Mouse (Mus musculus): ENCODE data around the gene Gm20538. TPM values are rescaled to one million over a fixed set of nuclear protein-coding genes. Genes with fewer than 3 reads are reported as not detected.

Gene Gm20538
- polyA plus RNA-seq, 1 experiment from 2014 or later: not detected

- peaks cover 27% of the 10 kb centered on the region for H3K4me1 ChIP-seq (replicated peaks)
- H3K4me3 ChIP-seq (replicated peaks): peak overlapping the region; percentile 51
- H3K4me2 ChIP-seq: peak overlapping the region; percentile 96
- H3K36me3 ChIP-seq: no peaks in the 10 kb centered on the region
- under 1% methylated on average over 66 of the region's 66 CpGs for WGBS
- peaks cover 93% of the 10 kb centered on the region for H3K27me3 ChIP-seq
- H3K9ac ChIP-seq (replicated peaks): peak overlapping the region; percentile 60
- no peak overlapping the region for H3K27ac ChIP-seq
- H3K9me3 ChIP-seq: no peaks in the 10 kb centered on the region
- no peak; the same call in 1 of the 2 replicates for ATAC-seq (ENCODE audit: insufficient number of reproducible peaks, insufficient read depth, low FRiP score, low TSS enrichment, low read depth)
These were observed 41.0 kb downstream of the Gm20538 start for GRCm38 (mm10) chr19:44511451-44512231.

GRCm38 (mm10) chr19:44510534-44511175 is 42.0 kb downstream of the Gm20538 start:
- H3K36me3 ChIP-seq: no peaks in the 10 kb centered on the region
- whole genome bisulfite sequencing: 4% methylated on average over 12 of the region's 12 CpGs
- H3K27me3 ChIP-seq: peaks cover 87% of the 10 kb centered on the region
- H3K9me3 ChIP-seq: no peaks in the 10 kb centered on the region
- H3K9ac ChIP-seq (replicated peaks): 0 out of 2 replicates have a peak overlapping the region, but pooled peaks have one; percentile 12
- H3K4me2 ChIP-seq: peak overlapping the region; percentile 96
- peak overlapping the region; percentile 51 for H3K4me3 ChIP-seq (replicated peaks)
- H3K27ac ChIP-seq: no peak overlapping the region
- ATAC-seq (ENCODE audit: insufficient number of reproducible peaks, insufficient read depth, low FRiP score, low TSS enrichment, low read depth): no peak
- peaks cover 27% of the 10 kb centered on the region for H3K4me1 ChIP-seq (replicated peaks)

GRCm38 (mm10) chr19:44502741-44503140 is 49.9 kb downstream of the Gm20538 start:
- Histone ChIP-seq H3K27me3 (peaks cover 42% of the 10 kb centered on the region), H3K27ac (no peak overlapping the region), H3K4me1 (replicated peaks) (peaks cover 5% of the 10 kb centered on the region; the same call in 1 of the 2 replicates), H3K4me3 (replicated peaks) (no peak overlapping the region), H3K9me3 (no peaks in the 10 kb centered on the region), H3K4me2 (no peak overlapping the region), H3K9ac (replicated peaks) (no peak overlapping the region), H3K36me3 (no peaks in the 10 kb centered on the region)
- WGBS: 73% methylated on average over 4 of the region's 4 CpGs
- ATAC-seq (ENCODE audit: insufficient number of reproducible peaks, insufficient read depth, low FRiP score, low TSS enrichment, low read depth): no peak

- ATAC-seq (ENCODE audit: insufficient number of reproducible peaks, insufficient read depth, low FRiP score, low TSS enrichment, low read depth): no peak
- 52% methylated on average over 6 of the region's 6 CpGs for WGBS
- H3K9me3 ChIP-seq: no peaks in the 10 kb centered on the region
- no peak overlapping the region for H3K27ac ChIP-seq
- no peak overlapping the region for H3K9ac ChIP-seq (replicated peaks)
- no peaks in the 10 kb centered on the region for H3K36me3 ChIP-seq
- peaks cover 5% of the 10 kb centered on the region; the same call in 1 of the 2 replicates for H3K4me1 ChIP-seq (replicated peaks)
- peaks cover 34% of the 10 kb centered on the region for H3K27me3 ChIP-seq
- no peak overlapping the region for H3K4me2 ChIP-seq
- no peak overlapping the region for H3K4me3 ChIP-seq (replicated peaks)
These were observed 50.7 kb downstream of the Gm20538 start for GRCm38 (mm10) chr19:44501925-44502324.

- Histone ChIP-seq H3K4me2 (no peak overlapping the region), H3K36me3 (no peaks in the 10 kb centered on the region), H3K9me3 (no peaks in the 10 kb centered on the region), H3K9ac (replicated peaks) (no peak overlapping the region), H3K27me3 (peaks cover 27% of the 10 kb centered on the region), H3K4me1 (replicated peaks) (peaks cover 5% of the 10 kb centered on the region; the same call in 1 of the 2 replicates), H3K4me3 (replicated peaks) (no peak overlapping the region), H3K27ac (no peak overlapping the region)
- WGBS: 35% methylated on average over 5 of the region's 5 CpGs
- ATAC-seq (ENCODE audit: insufficient number of reproducible peaks, insufficient read depth, low FRiP score, low TSS enrichment, low read depth): no peak
These were observed 52.4 kb downstream of the Gm20538 start for GRCm38 (mm10) chr19:44500240-44500639.

GRCm38 (mm10) chr19:44498936-44499335 is 53.7 kb downstream of the Gm20538 start:
- H3K9me3 ChIP-seq: no peaks in the 10 kb centered on the region
- 42% methylated on average over 6 of the region's 6 CpGs for WGBS
- H3K27ac ChIP-seq: no peak overlapping the region
- no peak overlapping the region for H3K4me2 ChIP-seq
- H3K36me3 ChIP-seq: no peaks in the 10 kb centered on the region
- H3K4me1 ChIP-seq (replicated peaks): peaks cover 5% of the 10 kb centered on the region; the same call in 1 of the 2 replicates
- H3K4me3 ChIP-seq (replicated peaks): no peak overlapping the region
- H3K27me3 ChIP-seq: peaks cover 23% of the 10 kb centered on the region
- no peak overlapping the region for H3K9ac ChIP-seq (replicated peaks)
- no peak for ATAC-seq (ENCODE audit: insufficient number of reproducible peaks, insufficient read depth, low FRiP score, low TSS enrichment, low read depth)

GRCm38 (mm10) chr19:44496941-44497340 is 55.7 kb downstream of the Gm20538 start:
- Histone ChIP-seq H3K9me3 (no peaks in the 10 kb centered on the region), H3K27me3 (peaks cover 21% of the 10 kb centered on the region), H3K27ac (no peak overlapping the region), H3K4me3 (replicated peaks) (no peak overlapping the region), H3K9ac (replicated peaks) (no peak overlapping the region), H3K4me2 (no peak overlapping the region), H3K4me1 (replicated peaks) (peaks cover 5% of the 10 kb centered on the region; the same call in 1 of the 2 replicates), H3K36me3 (no peaks in the 10 kb centered on the region)
- ATAC-seq (ENCODE audit: insufficient number of reproducible peaks, insufficient read depth, low FRiP score, low TSS enrichment, low read depth): no peak
- 88% methylated on average over 10 of the region's 10 CpGs for WGBS

GRCm38 (mm10) chr19:44496511-44496910 is 56.1 kb downstream of the Gm20538 start:
- no peak overlapping the region for H3K9ac ChIP-seq (replicated peaks)
- no peak overlapping the region for H3K27ac ChIP-seq
- no peak overlapping the region for H3K4me3 ChIP-seq (replicated peaks)
- H3K4me2 ChIP-seq: no peak overlapping the region
- H3K4me1 ChIP-seq (replicated peaks): peaks cover 5% of the 10 kb centered on the region; the same call in 1 of the 2 replicates
- WGBS: 49% methylated on average over 8 of the region's 8 CpGs
- H3K36me3 ChIP-seq: no peaks in the 10 kb centered on the region
- H3K9me3 ChIP-seq: no peaks in the 10 kb centered on the region
- no peak for ATAC-seq (ENCODE audit: insufficient number of reproducible peaks, insufficient read depth, low FRiP score, low TSS enrichment, low read depth)
- H3K27me3 ChIP-seq: peaks cover 21% of the 10 kb centered on the region

Other genes starting within 250 kb of the Gm20538 start
- gene Scd4, start 219.7 kb downstream of the Gm20538 start, polyA plus RNA-seq (2016; fragmentation: Nextera tagmentation; extraction: Ambion mirVana): 0.06 TPM in 1 of 2 replicates, not detected in the other
- 10.6 and 12.9 TPM in 2 replicates for gene Scd1, start 145.0 kb downstream of the Gm20538 start, polyA plus RNA-seq (2016; fragmentation: Nextera tagmentation; extraction: Ambion mirVana)
- not detected in 2 replicates for gene Wnt8b, start 59.4 kb downstream of the Gm20538 start, polyA plus RNA-seq (2016; fragmentation: Nextera tagmentation; extraction: Ambion mirVana)
- 0.42 and 0.75 TPM in 2 replicates for gene Sec31b, start 7.0 kb downstream of the Gm20538 start, polyA plus RNA-seq (2016; fragmentation: Nextera tagmentation; extraction: Ambion mirVana)
- gene Ndufb8, start 2.6 kb upstream of the Gm20538 start, polyA plus RNA-seq (2016; fragmentation: Nextera tagmentation; extraction: Ambion mirVana): 499 and 524 TPM in 2 replicates
- 46.5 and 47.2 TPM in 2 replicates for gene Hif1an, start 10.0 kb upstream of the Gm20538 start, polyA plus RNA-seq (2016; fragmentation: Nextera tagmentation; extraction: Ambion mirVana)
- not detected in 2 replicates for gene Pax2, start 203.2 kb upstream of the Gm20538 start, polyA plus RNA-seq (2016; fragmentation: Nextera tagmentation; extraction: Ambion mirVana)